Mouse (Mus musculus): ENCODE data around the gene Lamc2.
"Not testable (repeated sequence)": the region's sequence is repeated elsewhere in the genome, so short reads cannot be mapped to it uniquely, and the experiment has no call there.

The Lamc2 gene

DNA sequence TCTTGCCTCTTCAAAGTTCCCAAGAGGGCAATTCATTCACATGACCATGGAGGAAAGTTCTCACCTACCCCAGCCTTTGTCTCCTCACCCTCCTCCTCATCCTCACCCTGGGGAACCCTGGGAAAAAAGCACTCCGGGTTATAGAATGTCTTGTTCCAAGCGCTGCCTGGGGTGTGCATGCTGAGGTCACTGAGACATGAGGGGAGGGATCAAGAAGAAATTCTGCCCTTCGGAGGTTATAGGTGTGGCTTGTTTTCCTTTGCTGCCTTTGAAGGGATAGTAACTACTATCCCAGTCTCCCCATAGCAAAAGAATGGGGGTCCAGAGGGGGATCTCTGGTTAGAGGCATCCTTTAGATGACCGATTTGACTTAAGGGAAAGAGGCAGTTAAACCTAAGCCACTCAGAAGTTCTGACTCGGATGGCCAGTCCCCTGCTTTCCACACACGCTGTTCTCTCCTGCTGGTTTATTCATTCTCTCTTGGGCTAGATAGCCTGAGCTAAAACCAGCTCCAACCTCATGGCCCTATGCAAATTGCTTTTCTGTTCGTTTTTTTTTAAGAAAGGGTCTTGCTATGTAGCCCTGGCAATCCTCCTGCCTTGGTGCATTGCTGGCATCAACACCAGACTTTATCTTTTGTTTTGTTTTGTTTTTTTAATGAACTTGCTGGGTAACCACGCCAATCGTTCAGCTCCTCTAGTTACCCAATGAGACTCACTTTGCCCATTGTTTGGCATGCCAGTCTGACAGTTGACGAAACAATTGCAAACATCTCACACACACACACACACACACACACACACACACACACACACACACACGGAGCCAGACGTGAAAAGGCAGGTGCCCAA is 91.8 kb downstream of the Lamc2 start:
- DNase-seq (ENCODE audit: low spot score), result no peak

DNA sequence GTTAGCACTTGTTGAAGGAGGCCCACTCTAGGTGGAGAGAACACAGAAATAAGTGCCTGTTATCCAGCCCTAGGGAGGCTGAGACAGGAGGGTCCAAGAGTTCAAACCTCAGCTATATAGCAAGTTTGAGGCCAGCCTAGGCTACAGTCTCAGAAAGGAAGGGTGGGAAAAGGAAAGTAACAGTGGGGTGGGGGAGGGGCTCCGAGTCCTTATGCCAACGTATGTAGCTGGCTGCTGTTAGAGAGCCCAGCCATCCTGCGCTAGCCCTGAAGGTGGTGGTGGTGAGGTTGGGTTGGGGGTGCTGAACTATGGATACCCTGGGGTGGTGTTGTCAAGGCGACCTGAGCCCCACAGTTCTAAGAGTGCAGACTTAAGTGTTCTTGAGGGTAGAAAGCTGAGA is 92.7 kb downstream of the Lamc2 start:
- no peak for DNase-seq (ENCODE audit: low spot score)

DNA sequence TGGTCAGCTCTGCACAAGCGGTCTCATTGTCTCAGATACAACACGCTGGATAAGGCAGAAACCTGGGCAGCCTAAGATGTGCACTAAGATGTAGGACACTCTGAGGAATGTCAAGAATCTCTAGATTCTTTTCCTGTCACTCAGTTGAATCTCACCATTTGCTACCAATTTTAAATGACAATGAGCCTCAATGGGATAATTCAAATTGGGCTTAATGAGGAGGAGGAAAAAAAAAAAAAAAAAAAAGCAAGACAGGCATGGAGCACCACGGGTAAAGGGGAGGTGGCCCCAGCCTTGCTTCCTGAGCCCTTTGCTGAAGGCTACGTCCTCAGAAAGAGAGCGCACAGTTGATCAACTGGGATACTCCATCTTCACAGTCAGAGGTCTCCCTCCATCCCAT is 93.1 kb downstream of the Lamc2 start:
- no peak for DNase-seq (ENCODE audit: low spot score)

DNA sequence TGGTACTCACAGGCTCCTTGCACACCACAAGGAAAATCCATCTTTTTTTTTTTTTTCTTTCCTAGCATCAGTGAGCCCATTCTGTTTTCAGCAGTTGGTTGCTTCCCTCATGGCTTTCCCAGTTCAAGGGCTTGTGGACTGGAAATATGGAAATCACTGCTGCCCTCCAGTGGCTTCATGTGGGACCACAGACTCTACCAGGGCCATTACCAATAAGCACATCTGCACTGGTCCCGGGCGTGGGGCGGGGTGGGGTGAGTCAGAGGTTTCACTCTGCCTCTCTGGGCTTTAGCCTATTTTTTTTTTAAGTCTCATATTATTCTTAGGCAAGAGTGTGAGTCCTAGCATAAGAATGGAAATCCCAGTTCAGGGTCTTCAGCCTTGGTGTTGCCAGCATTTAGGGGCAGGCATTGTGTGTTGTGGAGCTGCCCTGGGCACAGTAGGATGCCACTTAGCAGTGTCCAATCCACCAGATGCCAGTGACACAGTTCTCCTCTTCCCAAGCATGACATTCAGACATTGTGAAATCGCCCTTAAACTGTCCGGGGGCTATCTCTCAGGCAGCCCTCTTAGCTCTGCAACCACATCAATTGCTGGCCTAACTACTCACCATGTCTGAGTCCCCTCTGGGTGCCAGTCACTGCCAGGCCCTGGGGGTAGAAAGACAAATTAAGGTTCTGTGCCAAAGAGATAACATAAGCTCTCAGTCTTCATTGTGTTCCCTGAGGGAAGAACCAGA is 93.8 kb downstream of the Lamc2 start:
- peak; percentile 83 for DNase-seq (ENCODE audit: low spot score)

DNA sequence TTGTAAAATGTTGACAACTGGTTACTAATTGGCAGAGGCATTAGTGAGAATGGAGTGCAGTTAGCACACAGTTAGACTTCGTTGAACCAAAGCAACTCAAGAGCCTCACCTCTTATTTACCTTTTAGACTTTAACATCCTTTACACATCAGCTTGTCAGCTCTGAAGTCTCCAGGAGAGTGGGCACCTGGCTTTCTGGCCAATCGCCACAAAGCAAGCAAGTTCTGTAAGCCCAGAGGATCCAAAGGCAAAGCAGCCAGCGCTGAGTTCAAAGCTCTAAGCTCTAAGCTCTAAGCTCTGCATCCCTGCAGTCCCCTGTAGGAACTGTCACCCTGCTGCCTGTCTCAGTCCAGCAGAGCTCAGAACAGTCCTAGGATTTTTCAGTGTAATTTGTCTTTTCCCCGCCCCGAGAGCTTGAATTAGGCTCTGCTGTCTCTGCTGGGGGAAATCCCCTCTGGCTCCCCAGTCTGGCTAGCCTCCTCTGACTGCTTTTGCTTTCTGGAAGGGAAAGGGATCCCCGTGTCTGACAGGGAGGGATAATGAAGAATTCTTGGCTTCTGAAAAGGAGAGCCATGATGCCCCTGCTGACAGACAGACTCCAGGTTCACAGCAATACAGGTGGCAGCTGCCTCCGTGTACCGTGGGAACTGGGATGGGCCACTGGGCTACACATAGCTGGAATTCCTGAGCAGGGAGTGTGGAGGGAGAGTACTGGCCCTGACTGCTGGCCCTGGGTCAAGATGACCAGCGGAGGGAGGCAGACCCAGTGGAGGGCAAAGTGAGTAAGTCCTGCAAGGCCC is 94.6 kb downstream of the Lamc2 start:
- DNase-seq (ENCODE audit: low spot score), result no peak

DNA sequence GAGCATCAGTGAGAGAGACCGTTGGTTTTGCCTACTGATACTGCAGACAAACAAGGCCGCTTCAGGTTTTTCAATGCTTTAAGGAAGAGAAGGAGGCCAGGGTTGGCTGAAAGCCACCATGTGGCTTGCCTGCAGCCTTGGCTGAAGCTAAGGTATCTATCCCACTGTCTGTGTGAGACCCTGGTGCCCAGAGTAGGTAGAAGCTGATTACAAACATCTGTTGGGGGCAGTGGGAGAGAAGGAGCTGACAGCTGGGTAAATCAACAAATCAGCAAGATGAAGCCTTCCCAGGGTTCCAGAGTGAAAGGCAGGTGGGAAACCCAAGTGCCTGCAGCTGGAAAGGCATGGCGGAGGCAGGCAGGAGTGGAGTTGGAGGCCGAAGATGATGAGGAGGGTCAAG is 95.4 kb downstream of the Lamc2 start:
- DNase-seq (ENCODE audit: low spot score), result no peak

DNA sequence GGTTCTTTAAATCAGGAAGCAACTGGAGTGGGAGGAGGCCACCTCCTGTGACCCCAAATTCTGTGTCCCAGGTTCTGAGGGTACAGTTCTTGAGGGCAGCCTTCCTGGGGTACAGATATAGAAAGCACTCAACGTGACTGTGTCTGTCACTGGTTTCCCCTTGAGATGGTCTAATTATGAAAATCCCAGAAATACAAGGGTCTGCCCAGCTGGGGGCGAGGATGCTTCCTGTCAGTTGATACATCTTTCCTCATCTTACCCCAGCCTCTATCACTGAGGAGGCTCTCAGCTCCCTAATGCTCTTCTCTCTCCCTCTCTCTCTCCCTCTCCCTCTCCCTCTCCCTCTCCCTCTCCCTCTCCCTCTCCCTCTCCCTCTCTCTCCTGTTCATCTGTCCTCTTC is 96.2 kb downstream of the Lamc2 start:
- no peak for DNase-seq (ENCODE audit: low spot score)

DNA sequence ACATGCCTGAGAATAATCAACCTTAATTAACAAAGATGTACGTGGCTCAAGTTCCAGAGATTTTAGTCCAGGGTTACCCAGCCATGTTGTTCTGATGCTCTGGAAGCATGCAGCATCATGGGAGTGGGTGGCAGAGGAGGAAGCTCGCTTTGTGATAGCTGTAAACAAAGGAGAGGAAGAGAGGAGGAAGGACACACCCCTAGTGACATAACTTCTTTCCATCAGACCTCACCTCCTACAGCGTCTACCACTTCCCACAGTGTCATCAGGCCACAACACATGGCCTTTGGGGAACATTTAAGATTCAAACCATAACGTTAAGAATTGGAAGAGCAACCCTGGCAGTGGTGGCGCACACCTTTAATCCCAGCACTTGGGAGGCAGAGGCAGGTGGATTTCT is 98.5 kb downstream of the Lamc2 start:
- no peak for DNase-seq (ENCODE audit: low spot score)

DNA sequence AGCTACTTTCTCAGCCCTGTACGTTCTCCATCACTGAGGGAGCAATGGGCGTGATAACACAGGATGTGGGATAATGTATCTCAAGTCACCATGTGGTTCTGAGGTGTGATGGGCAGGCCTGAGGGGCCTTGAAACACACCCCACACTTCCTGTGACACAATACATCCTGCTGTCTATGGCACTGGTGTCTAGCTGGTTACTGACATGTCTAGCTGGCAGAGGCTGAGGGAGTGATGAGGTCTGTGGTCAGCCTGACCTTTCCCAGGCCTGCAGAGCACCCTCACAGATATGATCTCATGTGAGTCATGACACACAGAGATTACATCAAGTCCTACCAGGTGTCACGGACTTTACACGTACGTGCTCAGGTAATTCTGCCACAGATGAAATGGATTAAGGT is 101.0 kb downstream of the Lamc2 start:
- no peak for DNase-seq (ENCODE audit: low spot score)

DNA sequence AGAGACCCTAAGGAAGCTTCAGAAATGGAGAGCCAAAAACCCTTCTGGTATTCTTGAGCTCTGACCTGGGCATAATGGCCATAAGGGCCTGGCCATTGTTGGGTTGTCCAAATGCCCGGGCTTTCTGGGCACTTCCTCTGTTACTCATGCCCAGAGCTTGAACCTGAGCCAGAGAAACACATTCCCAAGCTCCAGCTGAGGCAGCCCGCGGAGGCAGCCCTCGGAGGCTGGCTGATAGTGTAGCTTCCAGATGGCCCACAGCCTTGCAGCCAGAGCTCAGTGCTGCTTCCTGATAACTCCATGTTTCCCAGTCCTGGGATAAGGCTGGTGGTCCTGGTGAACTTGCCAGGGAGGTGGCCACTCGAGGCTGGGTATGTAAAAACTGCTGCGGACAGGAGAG is 102.1 kb downstream of the Lamc2 start:
- no peak for DNase-seq (ENCODE audit: low spot score)

DNA sequence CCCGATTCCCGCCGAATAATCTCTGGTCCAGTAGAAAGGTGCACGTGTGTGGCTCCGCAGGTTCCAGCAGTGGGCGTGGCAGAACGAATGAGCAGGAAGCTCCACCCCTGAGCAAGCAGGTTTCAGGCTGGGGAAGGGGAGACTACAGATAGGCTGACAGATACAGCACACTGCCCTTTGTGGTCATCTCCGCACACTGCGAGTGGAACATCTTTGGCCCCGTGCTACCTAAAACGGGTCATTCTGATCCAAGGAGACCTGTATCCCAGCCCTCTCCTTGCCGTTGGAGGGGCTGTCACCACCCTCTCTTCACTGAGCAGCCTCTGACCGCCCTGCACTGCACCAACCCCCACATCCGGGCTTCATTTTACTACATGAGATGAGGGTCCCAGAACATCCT is 103.0 kb downstream of the Lamc2 start:
- not testable (repeated sequence) for DNase-seq (ENCODE audit: low spot score)

DNA sequence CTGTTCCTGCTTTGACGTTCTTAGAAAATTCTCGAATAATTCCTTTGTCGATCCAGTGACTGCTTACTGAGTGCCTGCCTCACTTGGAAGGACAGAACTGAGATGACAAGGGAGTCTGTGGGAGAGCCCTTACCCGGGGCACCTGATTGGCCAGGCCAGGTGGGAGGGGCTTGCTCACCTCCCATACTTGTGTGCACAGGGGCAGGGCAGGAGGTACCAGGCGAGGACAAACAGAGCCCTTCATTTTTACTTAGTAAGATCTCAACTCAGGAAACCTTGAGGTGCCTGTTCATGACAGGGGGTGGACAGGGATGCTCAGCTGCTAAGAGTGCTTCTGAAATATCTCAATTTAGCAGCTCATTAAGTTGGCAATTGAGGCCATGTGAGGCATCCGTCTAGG is 110.3 kb downstream of the Lamc2 start:
- no peak for DNase-seq (ENCODE audit: low spot score)

DNA sequence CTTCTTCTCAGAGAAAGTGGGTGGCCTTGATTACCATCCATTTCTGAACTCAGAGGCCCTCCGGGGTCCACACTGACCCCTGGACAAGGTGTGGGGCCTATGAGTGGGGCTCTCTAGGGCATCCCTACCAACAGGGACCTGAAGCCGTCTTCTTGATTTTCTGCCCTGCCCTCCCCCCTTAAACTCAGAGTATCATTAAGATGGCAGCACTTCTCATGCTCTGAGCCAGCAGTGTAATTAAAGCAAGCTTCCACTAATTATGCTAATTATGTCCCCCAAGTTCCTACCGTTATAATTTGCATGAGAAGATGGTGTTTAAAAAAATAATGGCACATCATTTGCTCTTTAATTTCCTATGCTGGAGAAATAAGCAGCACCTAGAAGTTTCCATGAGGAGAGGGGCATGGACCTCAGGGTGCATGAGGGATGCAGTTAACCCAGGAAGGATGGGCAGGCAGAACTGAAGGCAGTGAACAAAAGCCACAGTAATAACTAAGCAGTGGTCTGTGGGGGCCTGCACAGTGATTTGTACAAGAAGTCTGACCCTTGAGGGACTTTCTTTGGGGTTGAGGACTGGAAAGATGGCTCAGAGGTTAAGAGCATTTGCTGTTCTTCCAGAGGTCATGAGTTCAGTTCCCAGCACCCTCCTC is 111.0 kb downstream of the Lamc2 start:
- no peak for DNase-seq (ENCODE audit: low spot score)

DNA sequence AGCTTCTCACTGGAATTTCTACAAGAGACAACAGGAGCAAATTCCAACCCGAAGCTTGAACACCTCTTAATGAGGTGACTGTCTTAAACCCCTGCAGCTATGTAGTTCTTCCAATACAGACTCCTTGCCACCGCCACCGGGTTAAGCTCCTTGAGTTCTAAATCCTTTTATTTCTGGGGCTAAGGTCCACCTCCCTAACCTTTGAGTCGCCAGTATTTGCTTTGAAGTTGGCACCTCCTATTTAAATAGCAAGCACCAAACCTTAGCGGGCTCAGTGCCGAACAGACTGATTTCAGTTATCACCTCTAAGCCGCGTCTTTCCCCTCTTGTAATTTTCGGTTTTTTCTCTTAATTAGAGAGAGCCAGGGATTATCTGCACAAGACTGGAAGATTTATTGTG is 112.8 kb downstream of the Lamc2 start:
- DNase-seq (ENCODE audit: low spot score), result no peak

Measured in testis, postnatal 10 days (tissue).